Mouse (Mus musculus): ENCODE data around the gene Atg9b.

Atg9b gene

DNA sequence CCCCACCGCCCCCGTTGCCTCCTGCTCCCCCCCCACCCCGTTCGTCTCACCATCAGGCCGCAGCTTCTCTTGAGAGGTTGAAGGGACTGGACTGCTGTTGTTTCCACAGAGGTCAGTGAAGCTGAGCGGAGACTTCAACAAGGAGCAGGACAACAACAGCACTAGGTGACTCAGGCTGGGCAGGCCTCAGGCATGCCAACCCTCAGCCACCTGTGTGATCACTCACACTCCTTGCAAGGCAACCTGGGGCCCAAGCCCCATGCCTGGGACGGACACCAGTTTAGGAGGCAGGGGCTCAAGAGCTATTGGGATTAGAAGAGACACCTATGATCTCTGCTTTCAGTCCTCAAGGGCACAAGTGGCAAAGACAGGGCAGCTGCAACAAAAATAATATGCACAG lies at the start of gene Atg9b:
Gene Atg9b (minus strand): TSS at position 280 of the 400 bp plus-strand sequence.
- no peak for DNase-seq (ENCODE audit: low spot score in 2 of 2)

DNA sequence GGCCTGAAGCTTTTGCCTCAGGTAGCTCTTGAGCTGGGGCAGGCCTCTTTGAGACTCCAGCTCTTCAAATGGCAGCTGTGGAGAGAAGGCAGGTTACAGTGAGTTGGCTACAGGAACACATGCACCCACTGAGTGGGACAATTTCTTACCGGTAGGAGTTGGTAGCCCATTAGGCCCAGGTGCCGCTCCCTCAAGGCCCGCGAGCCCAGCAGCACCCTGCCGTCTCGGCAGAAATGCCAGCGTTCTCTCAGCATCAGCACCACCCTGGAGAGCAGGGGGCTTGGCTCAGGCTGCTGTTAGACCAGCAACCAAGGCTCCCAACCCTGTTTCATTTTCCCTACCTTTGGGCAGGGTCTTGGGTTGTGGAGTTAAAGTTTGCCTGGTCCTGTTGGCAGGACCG lies 49.2 kb upstream of the Atg9b start:
- no peak for DNase-seq (ENCODE audit: low spot score in 2 of 2)

DNA sequence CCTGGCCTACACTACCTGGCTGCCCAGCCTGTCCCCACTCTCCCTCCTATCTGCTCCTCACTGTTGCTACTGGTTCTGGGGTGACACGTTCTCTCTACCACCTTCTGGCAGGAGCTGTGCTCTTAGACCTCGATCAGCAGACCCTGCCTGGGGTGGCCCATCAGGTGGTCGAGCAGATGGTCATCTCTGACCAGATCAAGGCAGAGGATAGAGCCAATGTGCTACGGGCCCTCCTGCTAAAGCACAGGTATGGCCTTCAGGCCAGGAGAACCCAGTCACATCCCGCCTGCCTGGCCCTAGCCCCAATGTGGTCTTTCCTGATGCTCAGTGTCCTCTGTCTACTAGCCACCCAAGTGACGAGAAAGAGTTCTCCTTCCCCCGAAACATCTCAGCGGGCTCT lies 42.0 kb upstream of the Atg9b start:
- DNase-seq (ENCODE audit: low spot score in 2 of 2): no peak

DNA sequence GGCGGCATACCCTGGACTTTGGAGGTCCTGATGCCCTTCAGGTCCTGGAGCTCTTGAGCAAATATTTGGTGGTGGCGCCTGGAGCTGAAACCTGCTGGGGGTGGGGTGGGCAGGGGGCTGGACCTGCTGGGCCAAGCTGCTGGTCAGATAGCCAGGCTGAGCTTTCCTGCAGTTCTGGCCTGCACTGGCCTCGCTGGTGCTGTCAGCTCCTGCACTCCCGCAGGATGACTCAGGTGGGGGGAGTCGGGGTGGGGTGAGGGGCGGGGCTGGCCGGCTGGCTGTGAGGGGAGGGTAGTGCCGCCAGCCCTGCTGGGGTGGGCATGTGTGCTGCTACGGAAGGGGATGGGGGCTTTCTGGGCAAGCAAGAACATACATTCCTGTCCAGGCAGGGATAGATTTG lies 36.7 kb upstream of the Atg9b start:
- DNase-seq (ENCODE audit: low spot score in 2 of 2): no peak

DNA sequence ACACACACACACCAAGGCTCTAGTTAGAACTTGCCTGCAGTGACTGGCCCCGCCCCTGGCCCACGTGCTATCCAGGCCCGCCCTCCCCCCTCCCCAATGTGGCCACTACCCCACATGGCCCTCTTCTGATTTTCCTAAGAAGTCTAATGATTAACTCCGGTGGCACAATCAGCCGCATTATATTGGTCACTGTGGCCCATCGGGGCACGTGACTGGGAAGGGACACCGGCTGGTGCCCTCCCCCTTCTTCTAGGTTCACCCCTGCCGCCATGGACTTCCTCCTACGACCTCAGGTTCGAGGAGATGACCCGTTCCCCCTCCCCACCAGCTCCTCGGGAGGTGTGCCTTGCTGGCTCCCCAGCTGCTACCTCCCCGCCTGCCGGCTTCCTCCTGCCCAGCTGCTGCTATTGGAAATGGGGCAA lies 36.0 kb upstream of the Atg9b start:
- no peak for DNase-seq (ENCODE audit: low spot score in 2 of 2)

DNA sequence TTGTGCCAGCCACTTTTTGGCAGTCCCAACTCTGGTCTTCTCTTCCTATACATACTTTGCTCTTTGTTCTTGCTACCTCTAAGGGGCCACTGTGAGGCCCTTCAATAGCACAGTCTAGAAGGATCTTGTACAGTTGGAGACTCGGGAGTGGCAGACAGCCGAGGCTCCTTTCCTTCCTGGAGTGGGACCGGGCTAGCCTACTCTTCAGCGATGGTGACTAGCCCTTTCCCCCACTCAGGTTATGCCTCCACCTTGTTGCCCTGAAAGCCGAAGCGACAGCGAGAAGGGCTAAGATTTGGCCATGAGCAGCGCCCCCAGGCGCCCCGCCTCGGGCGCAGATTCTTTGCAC lies 35.3 kb upstream of the Atg9b start:
- DNase-seq (ENCODE audit: low spot score in 2 of 2): no peak

DNA sequence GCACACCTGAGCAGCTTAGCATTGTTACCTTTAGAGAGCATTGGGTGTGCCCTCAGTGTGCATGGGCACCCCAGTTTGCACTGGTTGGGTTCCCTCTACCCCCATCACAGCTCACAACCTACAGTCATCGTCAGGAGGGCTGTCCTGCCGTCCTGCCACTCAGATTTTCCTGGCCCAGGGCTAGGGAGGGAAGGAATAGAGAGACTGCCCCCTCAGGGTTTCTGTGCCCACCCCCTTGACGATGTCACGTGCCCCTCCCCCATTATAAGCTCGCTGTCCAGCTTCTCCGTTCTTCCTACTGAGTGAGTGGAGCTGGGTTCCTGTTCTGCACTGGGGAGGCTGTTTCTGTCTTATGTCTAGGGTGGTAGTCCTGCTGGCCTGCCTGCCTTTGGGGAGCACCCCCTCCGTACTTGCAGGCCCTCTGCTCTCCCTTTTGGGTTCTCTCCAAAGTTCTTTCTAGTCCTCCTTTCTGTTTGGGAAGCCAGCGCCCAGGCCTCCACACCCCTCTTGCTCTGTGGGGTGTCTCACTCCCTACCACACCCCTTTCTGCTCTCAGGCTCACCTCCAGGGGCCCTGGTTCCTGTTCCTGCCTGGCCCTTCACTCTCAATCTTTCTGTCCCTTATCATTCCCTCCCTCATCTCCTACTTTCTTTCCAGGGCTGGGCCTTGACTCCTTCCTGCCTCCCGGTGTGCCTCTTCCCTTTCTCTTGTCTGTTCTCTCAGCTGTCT lies 34.8 kb upstream of the Atg9b start:
- no peak for DNase-seq (ENCODE audit: low spot score in 2 of 2)

DNA sequence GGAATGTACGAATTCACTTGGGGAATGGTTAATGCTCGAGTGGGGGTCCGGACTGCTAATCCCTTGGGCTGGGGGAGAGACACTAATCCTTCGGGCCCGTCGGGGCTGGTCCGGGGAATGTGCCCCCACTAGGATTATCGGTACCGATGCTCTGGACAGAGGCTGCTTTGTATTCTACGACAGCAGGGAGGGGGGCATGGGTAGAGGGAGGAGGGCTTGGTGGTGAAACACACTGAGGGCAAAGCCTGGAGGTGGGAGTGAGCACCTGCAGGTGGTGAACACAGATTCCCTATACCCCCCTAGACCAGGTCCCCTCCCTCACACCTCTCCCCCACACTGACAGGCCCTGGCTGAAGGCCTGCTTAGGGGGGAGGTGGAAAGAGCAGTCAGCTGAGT lies 34.1 kb upstream of the Atg9b start:
- DNase-seq (ENCODE audit: low spot score in 2 of 2): no peak

DNA sequence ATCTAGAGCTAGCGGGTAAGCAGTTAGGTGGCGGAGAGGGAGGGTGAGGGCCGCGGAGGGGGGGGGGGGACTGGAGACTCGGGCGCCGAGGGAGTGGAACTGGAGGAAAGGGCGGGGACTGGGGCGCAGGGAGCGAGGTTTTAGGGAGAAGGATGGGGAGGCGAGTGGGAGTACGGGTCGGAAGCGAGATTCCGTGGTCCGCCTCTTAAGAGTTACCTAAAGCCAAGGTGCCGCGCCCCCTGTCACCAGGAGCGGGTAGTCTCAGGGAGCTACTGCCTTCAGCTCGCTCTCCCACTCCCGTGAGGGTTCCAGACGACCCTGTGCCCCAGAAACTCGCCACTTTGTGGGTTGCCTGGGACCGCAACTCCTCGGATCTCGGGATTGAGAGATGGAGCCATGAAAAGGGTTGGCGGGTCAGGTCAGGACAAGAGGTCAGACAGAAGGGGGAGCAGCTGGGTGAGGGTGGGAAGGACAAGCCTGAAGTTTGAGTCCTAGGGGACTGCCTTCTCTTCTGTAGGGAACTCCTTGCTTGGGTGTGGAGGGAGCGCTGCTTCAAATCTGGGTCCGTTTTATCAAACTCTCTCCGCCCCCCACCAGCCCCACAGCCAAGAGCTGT lies 33.6 kb upstream of the Atg9b start:
- DNase-seq (ENCODE audit: low spot score in 2 of 2): peak in 1 of 2 experiments; percentile 54

DNA sequence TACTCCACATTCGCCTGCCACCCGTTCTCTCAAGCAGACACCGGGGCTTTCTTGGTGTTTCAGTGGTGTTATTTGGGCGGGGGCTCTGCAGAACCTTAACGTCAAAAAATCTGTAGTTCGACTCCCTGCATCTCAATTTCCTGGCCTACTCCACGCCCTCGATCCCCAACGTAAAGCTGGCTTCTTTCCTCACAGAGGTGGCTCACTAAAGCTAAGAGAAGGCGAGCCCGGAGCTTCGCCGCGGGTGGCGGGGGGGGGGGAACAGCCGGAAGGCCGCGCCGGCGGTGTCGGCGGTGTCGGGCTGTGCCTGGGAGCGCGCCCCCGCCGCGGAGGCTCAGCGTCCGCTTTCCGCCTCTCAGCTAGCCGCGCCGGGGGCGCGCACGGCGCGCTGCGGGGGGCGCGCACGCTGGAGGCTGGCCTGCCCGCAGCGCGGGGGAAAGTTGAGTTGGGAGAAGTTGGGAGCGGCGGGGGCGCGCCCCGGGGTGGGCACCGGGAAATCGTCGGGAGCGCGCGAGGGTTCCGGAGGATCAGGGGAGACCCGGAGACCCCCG lies 33.0 kb upstream of the Atg9b start:
- peak; percentile 60 to 76 for DNase-seq (ENCODE audit: low spot score in 2 of 2)

DNA sequence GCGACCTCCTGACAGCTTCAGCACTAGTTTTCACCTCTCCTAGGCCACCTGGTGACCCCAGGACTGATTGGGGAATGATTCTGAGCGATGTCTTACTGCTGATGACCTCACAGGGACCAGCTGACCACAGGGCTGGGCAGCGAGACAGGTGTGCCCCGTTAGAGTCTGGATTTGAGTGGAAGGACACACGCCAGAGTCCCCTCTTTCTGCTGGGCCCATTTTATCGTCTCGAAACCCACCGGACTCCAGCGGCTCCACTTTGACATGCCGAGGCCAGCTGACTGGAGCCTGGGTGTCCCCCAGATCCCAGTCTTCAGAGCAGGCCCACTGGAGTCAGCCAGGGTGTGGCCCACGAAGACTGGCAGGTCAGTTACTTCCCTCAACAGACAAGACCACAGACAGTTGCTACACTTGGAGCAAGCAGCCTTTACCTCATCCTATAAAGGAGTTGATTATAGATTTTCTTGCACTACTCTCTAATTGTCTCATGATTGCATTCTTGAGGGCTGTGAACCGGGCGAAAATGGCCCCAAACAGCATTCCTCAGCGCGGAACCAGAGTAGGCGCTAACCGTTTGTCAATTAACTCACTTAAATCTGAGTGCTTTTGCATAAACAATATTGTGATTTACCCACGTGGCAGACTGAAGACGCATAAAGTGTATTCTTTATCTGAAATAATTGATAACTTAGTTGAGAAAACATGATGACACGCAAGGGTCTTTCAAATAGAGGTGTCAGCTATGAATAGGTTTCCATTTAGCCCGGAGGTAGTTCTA lies 32.2 kb upstream of the Atg9b start:
- DNase-seq (ENCODE audit: low spot score in 2 of 2): no peak

DNA sequence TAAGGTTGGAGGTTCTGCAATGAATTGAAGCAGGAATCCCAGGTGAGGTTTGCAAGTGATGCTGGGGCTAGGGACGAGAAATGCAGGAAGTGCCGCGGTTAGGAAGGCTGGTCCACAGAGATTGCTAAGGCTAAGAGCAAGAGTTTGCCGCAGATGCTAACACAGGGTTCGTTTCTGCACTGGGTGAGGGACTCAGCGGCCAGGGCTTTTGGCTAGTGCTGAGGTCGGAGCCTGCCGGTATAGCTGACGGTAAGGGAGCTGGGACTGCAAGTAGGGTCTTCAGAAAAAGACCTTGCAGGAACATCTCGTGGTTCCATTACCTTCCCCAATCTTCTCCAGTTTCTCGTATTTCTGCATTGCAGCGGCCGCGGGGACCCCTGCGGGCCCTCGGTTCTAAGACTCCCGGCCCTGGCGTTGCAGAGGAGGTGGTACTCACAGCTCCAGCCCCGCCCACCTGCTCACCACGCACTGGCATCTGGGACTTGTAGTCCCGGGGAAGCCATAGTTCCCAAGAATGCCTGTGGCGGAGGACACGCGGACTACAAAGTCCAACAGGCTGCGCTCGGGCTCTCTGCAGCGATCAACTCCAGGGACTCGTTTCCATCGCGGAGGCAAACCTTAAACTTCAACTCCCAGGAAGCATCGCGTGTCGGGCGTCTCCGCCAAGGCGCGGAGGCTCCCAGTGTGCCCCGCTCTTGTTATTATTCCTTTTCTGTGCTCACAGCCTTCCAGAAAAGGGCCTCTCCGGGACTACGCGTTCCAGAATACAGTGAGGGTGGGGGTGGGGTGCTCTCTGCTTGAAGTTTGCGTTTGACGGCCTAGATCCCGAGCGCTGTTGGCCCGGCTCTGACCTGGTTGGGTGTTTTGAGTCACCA lies 31.4 kb upstream of the Atg9b start, which contains the start of the genes Cdk5 and Slc4a2:
Gene Cdk5 (minus strand): TSS at position 402 of the 875 bp plus-strand sequence.
Gene Slc4a2 (plus strand): TSS at position 709 of the 875 bp plus-strand sequence.
- DNase-seq (ENCODE audit: low spot score in 2 of 2): peak; percentile 98 to 99

DNA sequence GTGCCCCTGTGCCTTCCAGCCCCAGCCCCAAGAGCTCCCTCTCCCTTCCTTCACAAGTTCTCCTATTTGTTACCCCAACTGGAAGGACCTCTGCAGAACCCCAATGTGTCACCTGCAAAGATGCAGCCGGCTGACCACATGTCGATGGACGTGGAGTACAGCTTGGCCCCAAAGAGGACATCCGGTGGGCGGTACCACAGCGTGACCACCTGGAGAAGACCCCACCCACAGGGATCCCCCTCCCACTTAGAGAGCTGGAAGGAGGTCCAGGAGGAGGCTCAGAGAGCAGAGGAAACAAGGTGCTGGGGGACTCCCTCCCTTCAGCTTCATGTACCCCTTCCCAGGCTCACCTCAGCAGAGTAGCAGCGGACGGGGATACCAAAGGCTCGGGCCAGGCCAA lies 28.4 kb upstream of the Atg9b start:
- DNase-seq (ENCODE audit: low spot score in 2 of 2): no peak

DNA sequence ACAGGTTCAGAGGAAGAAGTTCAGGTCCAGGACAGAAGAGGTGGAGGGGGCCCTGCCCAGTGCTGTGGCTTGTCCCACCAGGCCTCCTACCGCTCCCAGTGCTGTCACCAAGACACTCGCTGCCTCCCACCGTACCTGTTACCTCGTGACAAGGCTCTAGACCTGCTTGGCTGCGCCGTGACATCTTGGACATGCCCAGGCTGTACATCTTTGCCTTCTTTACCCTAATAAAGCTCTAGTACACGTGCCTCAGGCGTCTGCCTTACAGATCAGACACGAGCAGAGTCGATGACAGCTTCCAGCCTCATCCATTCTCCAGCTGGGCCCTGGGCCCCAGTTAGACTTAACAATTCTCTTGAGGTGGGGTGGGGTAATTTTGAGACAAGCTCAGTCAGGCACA lies 25.6 kb upstream of the Atg9b start:
- DNase-seq (ENCODE audit: low spot score in 2 of 2): no peak

DNA sequence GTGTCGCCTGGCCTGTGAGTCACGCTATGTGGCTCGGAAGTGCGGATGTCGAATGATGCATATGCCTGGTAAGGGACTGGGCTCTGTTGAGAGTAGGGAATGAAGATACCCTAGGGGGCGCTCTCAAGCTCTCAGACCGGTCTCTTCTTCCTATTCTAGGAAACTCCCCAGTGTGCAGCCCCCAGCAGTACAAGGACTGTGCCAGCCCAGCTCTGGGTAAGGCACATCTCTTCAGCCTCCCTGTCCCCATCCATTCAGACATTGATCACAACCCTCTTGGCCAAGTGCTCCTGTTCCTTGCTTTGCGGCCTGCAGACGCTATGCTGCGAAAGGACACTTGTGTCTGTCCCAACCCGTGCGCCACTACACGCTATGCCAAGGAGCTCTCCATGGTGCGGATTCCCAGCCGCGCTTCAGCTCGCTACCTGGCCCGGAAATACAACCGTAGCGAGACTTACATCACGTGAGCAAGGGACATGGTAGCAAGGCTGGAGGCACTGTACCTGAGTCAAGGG lies 24.3 kb upstream of the Atg9b start:
- DNase-seq (ENCODE audit: low spot score in 2 of 2): peak in 1 of 2 experiments; percentile 59

DNA sequence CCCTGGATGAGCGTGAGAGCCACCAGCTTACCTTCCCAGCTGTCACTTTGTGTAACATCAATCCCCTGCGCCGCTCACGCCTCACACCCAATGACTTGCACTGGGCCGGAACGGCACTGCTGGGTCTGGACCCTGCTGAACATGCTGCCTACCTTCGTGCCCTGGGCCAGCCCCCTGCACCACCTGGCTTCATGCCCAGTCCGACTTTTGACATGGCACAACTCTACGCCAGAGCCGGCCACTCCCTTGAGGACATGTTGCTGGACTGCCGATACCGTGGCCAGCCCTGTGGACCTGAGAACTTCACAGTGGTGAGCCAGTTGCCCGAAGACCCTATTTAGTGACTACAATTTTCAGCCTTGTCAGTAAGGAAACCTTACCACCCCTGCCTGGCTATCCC lies 22.0 kb upstream of the Atg9b start:
- no peak for DNase-seq (ENCODE audit: low spot score in 2 of 2)

DNA sequence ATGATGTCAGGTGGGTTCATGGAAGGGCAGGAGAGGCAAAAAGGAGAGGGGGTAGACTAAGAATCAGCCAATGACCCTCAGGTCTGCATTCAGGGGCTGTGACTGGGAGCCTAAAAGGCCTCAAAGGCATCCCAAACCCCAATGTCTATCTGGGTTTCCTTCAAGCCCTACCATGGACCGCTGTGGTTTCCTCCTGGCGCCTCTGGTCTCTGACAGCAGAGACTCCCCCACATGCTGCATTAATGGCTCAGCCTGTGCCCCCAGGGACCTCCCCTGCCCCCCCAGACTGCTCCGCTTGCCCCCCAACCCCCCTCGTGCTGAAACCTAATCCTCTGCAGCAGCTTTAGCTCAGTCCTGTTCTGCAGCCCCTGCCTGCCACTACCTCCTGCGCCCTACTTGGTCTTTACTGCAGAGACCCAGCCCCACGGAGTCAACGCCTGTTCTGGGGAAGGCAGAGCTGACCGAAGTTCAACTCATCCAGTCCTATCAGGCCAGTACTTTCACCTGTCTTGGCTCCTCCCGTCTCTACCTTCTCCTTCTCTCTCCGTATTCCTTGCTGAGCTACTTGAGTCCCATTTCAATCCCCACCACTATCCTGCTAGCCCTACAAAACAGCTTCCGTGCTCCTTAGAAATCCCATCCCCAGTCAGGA lies 21.2 kb upstream of the Atg9b start, which contains the start of gene Asic3:
Gene Asic3 (plus strand): TSS at position 351 of the 652 bp plus-strand sequence.
- DNase-seq (ENCODE audit: low spot score in 2 of 2): no peak

DNA sequence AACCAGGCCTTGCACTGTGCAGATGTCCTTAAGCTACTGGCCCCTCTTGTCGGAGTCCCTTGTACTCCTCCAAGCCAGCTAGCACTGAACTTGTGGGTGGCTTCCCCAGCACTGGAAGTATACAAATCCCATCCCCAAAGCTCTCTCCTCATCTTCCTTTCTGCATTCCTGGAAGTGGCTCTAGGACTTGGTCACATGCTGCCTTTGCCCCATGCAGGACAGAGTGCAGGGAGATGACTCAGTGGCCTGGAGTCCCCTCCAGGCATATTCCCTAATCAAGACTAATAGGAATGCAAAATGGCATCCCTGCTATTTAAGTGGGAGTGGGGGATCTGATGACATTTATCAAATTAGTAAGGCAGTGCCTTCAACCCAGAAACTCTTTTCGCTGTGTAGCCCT lies 20.1 kb upstream of the Atg9b start:
- DNase-seq (ENCODE audit: low spot score in 2 of 2): no peak

DNA sequence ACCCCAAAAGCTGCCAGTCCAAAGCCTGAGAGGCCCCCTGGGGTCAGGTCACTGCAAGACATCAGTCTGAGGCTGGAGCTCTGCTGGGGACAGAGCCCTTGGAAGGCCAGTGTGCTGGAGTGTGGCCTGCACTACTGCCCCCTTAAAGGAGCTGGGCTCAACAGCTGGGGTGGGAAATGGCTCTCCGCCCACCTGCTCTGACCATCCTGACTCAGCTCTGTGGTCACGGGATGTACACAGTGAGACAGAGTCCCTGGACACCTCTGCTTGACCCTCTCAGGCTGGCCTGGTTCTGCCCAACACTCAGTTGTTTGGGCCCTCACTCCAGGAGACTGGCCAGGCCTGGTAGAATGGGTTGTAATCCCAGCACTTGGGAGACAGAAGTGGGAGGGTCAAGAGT lies 17.5 kb upstream of the Atg9b start:
- DNase-seq (ENCODE audit: low spot score in 2 of 2): no peak

DNA sequence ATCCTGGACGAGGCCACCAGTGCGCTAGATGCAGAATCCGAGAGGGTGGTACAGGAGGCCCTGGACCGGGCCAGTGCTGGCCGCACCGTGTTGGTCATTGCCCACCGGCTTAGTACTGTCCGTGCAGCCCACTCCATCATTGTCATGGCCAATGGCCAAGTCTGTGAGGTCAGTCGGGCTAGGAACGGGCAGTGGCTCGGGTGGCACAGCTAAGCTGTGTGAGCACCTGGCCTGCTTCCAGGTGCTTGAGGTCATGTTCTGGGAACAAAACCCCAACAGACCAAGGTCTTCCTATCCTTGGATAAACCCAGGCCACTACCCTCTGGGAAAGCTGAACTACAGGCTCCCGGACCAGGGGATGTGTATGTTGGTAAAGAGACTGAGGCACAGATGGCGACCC lies 16.7 kb upstream of the Atg9b start:
- DNase-seq (ENCODE audit: low spot score in 2 of 2): no peak

Data from frontal cortex, postnatal 10 days (tissue).